Mouse (Mus musculus) embryonic fibroblast, embryonic 13.5 days (primary cell): Measurements from ENCODE around the gene Cfap73.

Experiments
- CTCF ChIP-seq: IDR thresholded peaks from 2 replicates; pipeline ENCODE4 v1.5.1; 2011; ENCODE audit warnings: mild to moderate bottlenecking, control low read depth, low read length, moderate library complexity, borderline replicate concordance; ENCODE audit not compliant: insufficient read depth
- POLR2A ChIP-seq: IDR thresholded peaks from 2 replicates; pipeline ENCODE4 v1.6.1; 2011; ENCODE audit warnings: low read depth, mild to moderate bottlenecking, control low read depth, low read length, moderate library complexity

GRCm38 (mm10) chr5:120611416-120611815, 22.6 kb downstream of the Cfap73 start:
- TF ChIP-seq CTCF: no peak
- TF ChIP-seq POLR2A: no peak
